Mouse (Mus musculus): ENCODE measurements around the gene Cotl1.

DNA sequence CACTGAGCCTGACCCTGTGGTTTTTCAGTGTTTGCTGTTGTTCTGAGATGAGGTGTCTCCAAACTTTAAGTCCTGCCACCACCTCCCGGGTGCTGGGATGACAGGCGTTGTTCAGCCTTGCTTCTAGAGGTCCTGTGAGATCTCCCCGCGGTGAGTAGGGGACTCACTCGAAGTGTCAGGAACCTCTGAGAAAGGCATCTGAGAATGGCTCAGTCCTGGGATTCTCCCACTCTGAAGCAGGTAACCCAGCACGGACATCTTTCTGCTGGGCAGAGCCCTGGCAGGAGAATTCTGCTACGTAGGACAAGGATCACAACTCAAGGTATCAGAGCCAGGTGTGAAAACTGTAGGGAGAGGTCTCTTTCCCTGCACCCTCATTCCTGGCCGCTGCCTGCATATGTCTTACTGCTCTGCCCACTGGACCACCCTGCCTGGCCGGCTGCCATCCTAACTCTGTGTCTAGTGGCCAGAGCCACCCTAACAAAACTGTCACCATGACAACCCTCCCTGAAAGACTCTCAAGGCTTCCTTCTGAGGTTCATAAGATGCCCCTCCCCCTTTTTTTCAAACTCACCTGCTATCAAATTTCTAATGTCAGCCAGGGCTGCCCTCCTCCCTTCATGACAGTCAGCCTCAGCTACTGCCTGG lies 59.8 kb downstream of the Cotl1 start:
- TF ChIP-seq CTCF (IDR thresholded peaks at IDR 0.05; ENCODE audit: low read depth) = no peak
- TF ChIP-seq EP300 (IDR thresholded peaks at IDR 0.05; ENCODE audit: low read depth) = no peak
